Mouse (Mus musculus) fibroblast of lung, adult 2 months (primary cell): ENCODE results near the gene Rnf212b.

ENCODE experiments used
- DNase-seq: peaks from one replicate; pipeline ENCODE4 v3.0.0-alpha.2; 2011; ENCODE audit warnings: low read depth

Gene Rnf212b

DNA sequence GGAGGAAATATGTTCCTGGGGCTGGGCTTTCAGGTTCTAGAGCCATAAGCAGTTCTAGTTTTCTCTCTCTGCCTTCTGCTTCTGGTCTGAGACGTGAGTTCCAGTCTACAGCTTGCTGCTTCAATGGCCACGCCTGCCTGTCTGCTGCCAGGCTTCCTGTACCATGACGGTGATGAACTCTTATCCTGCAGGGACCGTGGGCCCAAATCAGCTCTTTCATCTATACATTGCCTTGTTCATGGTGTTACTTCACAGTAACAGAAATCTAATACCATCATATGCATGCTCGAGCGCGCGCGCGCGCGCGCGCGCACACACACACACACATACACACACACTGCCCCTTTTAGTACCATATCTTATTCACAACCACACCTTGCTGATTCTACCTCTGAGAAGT is 17.2 kb upstream of the Rnf212b start:
- no peak for DNase-seq

DNA sequence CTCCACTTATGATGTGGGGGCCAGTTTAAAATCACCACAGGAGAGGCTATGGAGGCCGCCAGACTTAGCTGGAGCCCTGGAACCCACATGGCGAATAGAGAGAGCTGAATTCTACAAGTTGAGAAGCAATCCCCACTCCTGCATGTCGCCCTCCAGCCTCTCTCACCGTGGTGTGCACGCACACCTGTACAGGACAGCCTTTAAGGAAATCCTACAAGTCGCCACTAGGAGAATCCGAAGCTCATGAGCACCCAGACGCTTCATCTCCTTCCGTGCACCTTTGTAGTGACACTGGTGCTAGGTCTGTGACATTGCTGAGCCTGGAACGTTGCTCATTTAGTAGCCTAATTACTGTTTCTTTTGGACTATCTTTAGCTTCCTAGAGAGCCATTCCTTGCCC is 14.3 kb upstream of the Rnf212b start:
- DNase-seq = no peak

DNA sequence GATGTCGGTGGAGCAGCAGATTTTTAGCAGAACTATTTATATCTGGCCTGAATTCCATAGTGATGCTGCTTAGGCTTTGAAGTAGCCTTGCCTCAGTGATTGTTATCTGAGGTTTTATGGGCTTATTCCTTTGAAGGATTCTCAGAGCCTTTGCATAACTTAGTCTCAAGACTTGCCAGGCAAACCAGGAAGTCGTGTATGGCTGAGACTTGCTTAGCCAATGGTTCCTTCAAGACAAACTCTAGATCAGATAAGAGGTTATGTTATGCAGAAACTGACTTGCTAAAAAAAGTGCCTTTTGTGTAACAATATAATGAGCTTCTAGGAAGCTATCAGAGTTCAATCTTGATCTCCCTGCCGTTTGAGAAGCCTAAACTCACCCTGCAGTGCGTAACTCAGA is 11.5 kb upstream of the Rnf212b start:
- DNase-seq = no peak

DNA sequence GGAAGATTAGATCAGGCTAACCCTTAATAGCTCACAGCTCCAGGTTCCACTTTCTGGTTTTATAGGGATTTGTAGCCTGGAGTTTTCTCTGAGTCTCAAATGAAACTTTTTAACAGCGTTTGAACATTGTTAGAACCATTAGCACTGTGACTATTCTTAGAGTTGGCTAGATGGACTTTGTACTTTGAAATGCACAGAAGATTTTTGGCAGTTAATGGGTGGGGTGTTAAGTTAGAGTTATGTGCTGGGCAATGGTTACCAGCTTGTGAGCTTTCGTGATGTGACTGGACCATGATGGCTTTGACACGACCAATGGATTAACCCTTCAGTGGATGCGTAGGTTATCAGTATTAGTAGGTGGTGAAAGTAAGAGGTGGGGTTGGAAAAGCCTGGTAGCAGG is 7.8 kb upstream of the Rnf212b start:
- DNase-seq = no peak

DNA sequence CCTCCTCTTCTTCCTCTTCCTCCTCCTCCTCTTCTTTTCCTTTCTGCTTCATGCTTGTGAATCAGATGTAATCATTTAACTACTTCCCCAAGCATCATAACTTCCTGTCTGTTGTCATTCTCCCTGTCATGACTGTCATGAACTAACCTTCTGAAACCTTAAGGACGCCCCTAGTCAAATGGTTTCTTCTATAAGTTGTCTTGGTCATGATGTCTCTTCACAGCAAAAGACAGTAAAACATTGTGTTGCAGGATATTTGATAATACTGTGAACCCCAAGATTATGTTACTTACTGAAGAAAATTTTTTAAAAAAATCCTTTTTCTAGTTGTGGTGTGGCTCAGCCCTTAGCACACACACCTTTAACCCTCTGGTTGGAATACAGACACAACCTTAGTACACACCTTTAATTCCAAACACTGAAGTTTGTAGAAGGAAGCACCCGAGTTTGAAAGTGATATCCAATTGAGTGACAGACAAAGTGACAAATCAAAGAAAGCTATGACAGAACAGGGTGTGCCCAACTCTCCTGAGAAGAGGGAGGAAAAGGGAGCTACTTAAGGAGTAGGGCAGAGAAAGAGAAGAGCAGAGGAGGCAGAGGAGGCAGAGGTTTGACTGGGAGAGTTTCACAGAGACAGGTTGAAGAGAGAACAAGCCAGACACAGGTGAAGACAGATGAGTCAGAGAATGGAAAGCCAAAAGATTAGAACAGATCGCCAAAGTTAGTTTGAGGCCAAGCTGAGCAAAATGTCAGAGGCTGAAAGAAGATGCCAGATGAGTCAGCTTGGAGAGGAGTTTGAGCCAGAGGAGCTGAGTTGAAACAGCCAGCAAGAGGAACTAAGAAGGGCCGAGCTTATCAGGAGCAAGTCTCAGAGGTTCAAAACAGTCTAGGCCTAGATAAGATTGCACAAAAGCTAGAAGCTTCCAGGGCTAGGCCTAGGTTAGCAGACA is 4.9 kb upstream of the Rnf212b start:
- DNase-seq = peak; percentile 33

DNA sequence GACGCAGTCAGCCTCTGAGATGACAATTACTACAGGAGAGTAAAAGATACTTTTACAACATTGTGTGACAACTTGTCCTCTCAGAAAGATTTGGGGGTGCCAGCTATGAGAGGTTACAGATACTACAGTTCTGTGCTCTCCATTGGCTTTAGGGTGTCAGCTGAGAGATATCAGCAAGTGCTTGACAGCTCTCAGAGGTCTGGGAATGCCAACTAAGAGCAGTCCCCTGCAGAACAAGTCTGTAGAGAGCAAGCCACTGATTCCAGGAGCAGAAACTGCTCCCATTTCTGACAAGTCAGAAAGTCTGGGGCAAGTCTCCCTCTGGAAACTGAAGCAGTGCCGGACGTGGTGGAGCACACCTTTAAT is 4.3 kb upstream of the Rnf212b start:
- no peak for DNase-seq

DNA sequence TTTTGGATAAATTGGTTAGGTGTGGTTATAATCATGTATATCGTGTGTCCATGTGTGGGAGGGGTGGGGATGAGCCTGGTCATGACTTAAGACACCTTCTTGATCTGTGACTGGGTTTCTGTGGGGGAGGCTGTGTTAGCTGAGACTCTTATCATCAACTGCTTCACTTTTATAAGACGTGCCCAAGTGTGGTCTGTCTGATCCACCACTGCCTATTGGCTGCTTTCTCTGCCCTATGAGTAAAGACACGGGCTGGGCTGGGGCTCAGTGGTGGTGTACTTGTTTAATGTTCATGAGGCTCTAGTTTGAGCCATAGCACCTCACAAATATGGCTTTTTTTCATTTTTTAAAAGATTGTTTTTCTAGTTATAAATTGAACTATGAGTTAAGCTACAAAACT is 1.8 kb downstream of the Rnf212b start:
- no peak for DNase-seq

DNA sequence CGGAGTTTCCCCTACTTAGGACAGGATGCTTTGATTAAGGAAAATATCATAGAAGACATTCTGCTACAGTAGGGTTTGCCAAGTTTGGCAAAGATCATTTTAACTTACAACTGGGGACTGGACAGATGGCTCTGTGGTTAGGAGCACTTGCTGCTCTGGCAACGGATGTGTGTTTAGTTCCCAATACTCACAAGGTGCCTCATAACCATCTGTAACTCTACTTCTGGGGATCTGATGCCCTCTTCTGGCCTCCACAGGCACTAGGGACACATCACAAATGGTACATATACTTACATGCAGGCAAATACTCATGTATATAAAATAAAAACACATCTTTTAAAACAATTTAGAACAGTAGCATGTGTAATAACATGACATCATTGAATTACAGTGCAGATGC is 3.9 kb downstream of the Rnf212b start:
- peak; percentile 24 for DNase-seq

DNA sequence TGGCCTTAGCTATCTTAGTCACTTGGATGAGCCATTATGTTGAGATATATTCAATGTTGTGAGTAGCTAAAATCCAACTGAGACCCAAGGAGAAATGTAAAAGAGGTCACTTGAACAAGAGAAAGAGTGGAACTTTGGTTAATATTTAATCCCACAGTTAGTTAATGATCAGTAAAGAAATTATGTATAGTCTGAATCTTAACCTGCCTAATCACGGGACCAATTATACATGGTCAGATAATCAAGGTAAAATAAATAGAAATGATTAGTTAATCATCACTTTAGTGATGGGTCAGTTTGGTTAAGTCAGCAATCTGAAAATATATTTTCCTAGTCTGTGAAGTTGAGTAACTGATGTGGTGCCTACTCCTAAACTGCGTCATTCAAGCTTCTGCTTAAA is 8.4 kb downstream of the Rnf212b start:
- no peak for DNase-seq

DNA sequence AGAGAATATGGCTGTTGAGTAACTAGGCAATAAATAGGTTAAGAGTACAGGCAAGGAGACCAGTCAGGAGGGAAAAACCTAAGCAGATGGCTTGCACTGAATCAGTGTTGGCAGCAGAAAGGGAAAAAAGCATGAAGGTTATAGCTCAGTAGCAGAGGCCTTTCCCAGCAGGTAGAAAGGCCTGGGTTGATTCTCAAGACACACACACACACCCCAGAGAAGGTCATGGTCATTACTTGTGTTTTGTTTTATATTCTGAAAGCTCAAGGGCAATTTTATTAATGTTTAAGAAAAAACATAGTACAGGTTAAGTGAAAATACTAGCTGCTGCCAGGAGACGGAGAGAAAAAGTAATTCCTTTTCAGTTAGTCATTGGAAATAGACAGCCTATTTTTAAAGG is 9.8 kb downstream of the Rnf212b start:
- no peak for DNase-seq

DNA sequence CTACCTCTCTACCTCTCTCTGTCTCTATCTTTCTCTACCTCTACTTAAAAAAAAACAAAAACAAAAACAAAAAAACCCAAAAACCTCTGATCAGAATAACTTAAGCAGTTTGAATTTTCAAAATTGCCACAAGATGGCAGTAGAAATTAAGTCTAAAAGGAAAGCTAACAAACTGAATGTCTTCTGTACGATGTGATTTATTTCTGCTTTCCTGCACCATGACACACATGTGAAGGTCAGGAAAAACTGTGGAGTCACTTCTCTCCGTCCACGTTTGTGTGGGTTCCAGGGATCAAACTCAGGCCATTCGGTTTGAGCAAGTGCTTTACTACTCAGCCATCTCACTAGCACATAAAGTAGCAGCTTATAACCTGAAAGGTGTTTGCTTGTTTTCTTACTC is 29.5 kb downstream of the Rnf212b start:
- no peak for DNase-seq

DNA sequence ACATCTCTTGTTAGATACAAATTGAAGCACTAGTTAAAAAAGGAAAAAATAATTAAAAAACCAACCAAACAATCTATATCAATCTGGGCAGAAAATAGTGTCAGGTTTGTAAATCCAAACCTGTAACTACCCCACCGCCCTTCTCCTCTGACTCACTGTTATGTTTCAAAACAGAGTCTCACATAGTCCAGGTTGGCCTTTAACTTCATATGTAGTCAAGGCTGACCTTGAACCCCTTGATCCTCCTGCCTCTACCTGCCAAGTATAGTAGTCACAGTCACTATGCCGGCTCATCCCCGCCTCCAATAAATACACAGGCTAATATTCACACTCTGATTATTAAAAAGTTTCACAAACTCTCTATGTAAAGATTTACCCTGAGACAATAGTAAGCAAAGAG is 41.8 kb downstream of the Rnf212b start:
- no peak for DNase-seq

DNA sequence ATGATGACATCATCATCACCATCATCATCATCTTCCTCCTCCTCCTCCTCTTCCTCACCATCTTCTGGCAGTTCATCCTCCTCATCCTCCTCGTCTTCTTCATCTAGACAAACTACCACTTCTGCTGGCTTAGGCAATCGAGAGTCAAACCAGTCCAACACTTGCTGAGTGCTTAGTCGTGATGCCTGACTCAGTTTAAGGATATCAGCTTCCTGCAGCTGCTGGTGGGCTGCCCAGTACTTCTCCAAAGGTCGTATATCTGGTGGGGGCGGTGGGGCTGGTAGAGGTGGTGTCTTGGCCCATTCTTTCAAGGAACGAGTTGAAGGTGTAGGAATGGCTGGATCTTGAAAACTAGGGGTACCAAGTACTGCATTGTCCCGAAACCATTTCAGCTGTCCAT is 42.8 kb downstream of the Rnf212b start:
- DNase-seq = no peak

DNA sequence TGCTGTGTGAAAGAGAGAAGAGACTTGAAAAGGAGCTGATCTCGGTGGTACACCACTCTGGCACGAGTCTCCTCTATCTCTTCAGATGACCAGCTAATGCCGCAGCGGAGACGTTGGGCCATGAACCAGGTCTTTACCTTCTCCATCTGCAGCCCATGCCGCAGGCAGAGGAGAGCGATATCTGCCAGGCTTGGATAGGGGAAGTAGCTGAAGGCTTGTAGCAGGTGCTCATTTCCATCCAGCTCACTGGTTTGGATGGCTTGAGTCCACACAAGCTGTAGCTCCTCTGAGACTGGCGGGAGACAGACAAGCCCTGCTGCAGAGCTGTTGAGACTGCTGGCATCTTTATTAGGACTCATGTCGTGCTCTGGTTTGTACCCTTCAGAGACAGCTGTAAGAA is 44.0 kb downstream of the Rnf212b start:
- no peak for DNase-seq

DNA sequence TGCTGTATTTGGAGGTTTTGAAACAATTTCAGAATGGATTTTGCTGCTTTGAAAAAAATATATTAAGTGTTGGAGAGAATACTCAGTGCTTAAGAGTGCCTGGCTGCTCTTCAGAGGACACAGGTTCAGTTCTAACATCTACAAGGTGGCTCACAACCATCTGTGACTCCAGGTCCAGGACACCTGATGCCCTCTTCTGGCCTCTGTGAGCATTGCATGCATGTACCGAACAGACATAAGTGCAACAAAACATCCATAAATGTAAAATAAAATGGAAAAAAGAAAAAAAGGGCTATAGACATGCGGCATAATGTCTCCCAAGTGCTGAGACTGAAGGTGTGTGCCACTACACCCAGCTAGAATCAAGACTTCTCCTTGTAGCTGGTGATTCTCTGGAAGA is 46.6 kb downstream of the Rnf212b start:
- no peak for DNase-seq

DNA sequence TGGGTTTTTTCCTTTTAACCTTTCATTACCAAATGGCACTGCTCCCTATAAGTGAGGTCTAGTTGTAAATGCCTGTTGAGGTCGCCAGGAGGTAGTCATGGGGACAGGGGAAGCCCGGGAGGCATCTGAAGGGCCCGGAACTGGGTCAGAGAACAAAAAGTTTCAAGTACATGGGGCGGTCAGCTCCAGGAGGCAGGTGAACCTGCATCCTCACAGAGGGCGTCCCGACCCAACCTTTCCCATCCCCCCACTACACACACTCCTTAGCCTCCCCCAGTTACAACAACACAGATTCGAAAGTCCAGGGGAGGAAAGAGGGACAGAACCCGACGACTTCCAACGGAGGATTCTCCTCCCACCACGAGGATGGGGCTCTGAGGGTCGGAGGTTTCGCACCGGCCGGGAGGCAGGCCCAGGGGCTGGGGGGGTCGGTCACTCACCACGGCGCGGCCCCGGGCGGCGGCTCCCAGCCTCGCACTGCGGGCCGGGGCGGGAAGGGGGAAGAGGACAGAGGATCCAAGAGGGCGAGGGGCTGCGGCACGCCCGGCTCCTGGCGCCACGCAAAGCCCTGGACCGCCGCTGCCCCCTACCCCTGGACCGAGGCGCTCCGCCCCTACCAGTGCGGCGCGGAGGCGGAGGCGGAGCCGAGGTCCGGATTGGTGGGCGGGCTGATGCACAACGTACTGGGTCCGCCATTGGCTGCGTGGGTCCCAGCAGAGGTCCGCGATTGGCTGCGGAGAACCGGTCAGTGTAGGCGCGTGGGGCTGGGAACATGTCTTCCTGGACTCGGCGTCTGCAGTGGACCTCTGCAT is 49.8 kb downstream of the Rnf212b start:
- peak; percentile 76 for DNase-seq

DNA sequence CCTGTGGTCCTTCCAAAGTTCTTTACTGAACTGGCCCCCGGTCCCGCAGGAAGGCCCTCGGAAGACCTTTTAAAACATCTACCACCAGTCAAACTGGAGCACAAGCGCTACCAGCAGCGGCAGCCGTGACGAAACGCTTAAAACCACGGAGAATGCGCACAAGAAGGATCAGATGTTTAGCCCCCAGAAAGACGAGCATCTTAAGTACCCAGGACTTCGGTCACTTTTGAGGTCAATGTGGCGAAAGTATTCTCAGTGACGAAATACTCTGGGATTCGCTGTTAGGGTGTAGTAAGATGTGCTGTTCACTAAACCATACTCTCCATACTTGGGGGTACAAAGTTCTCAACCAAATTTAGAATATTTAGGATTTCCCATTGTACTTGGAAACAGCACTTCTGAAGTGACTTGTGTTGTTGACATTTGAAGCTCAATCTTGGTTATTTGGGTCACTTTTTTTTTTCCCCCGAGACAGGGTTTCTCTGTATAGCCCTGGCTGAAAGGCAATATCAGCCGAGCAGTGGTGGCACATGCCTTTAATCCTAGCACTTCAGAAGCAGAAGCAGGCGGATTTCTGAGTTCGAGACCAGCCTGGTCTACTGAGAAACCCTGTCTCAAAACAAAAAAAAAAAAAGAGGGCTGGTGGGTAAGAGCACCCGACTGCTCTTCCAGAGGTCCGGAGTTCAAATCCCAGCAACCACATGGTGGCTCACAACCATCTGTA is 50.5 kb downstream of the Rnf212b start:
- DNase-seq = no peak

DNA sequence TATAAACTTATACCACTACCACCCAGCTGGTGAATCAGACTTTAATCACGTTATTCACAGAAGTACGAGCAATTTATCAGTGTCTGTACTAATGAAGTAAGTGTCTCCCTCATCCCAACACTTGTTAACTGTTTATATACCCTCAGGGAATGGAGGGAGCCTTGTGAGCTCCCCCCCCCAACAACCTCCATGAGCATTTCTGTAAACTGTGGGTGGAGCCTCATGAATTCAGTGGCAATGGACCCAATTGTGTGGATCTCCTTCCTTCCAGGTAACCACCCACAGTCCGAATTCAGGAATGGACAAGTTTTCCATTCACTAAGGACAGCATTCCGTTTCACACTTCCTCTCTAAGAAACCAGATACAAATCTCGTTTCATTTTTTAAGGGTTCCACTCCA is 51.7 kb downstream of the Rnf212b start:
- DNase-seq = no peak

DNA sequence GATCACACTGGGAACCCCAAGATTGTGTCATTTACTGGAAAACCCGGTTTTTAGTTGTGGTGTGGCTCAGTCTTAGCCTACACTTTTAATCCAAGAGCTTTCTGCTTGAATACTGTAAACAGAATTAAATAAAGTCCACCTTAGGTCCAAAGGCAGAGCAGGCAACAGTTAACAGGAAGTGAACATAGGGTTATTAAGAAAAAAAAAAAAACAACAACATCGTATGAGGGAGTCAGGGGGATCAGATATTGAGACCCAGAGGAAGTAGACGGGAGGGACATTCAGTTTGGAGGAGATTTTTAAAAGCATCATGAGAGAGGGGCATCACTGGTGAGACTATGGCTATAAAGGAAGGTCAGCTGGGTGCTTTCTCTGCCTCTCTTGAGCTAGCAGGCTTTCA is 52.3 kb downstream of the Rnf212b start:
- DNase-seq = no peak

DNA sequence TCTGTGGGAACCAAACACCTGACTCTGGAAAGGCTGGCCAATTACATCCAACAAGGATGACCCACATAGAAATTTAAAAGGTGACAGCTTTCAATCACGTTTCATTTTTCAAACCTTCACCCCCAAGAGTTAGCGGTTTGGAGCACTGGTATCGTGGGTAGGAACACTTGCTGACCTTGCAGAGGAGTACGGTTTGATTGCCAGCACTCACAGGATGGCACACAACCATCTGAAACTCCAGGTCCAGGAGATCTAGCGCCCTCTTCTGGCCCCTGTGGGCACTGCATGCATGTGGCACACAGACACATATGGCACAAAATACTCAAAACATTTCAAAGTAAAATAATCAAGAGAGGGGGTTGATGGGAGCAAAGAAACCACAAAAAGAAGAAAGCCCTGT is 53.0 kb downstream of the Rnf212b start:
- no peak for DNase-seq

DNA sequence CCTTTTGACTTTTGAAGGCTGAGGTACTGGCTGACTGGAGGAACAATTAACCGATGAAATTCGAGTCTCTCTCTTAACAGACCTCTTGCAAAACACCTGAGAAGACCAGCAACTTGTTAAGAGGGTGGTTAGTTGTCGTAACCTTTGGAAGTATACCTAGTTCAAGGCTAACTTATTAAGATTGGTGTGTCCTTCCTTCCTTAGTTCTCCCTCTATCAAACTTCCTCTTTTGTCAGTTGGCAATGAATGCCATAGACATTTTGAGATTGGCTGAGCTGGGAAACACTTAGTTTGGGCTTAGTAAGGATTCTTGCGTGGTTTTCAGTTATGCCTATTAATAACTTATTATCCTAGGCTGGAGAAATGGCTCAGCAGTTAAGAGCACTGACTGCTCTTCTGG is 54.1 kb downstream of the Rnf212b start:
- DNase-seq = no peak

DNA sequence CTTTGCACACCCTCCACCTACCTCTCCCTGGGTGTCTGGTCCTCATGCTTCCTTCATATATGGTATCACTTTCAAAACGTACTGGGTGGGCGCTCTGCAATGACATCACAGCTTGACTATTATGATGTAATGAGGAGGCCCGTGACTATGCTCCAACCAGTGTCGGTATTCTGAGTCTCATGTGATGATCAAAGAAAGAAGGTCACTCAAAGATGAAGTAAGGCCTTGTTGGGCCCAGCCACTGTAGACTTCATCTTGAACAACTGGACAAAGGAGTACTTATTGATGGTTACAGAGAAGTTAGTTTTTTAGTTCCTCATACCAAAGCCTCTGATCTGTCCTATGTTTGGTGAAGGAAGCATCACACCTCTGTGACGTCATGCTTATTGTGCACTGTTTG is 56.9 kb downstream of the Rnf212b start, which contains the start of gene Homez:
Gene Homez, minus strand, starts transcription at position 101 of the 400 bp plus-strand sequence.
- no peak for DNase-seq

DNA sequence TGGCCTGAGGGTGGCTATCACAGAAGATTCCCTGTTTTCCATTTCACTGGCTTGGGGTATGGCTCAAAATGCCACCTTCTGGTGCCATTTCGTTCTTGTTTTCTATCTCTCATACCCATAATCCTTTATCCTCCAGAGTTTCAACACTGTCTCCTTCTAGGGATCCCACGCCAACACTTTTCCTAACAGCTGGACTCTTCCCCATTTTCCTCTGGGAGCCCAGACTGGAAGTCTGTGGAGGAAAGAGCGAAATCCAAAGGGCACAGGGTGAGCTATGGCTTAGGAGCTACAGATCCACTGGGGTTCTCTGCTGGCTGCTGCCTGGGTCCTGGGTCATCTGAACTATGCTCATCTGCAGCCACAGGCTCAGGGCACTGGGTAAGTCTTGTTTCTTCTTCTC is 60.2 kb downstream of the Rnf212b start:
- DNase-seq = no peak
